Mouse (Mus musculus) kidney, embryonic 16.5 days (tissue): ENCODE results near the gene Cacna2d3. TPM values are rescaled to one million over a fixed set of nuclear protein-coding genes. Genes with fewer than 3 reads are reported as not detected.

Experiments
- ATAC-seq: fragments of 200-750 bp; cut with Nextera tagmentation; 2 replicates; pipeline ENCODE4 v1.8.0; 2017; ENCODE audit warnings: moderate TSS enrichment; ENCODE audit not compliant: low FRiP score, low TSS enrichment
- H3K27ac ChIP-seq: fragments of 300-500 bp; sonication (generic); 2 replicates; pipeline ENCODE4 v1.5.1; 2014; ENCODE audit warnings: low read length
- H3K27me3 ChIP-seq: fragments of 300-500 bp; sonication (generic); 2 replicates; pipeline ENCODE4 v1.6.1; 2014; ENCODE audit warnings: low read length, control low read depth, mixed read lengths; ENCODE audit not compliant: insufficient read depth
- H3K36me3 ChIP-seq: fragments of 300-500 bp; sonication (generic); 2 replicates; pipeline ENCODE4 v1.6.1; 2014; ENCODE audit warnings: low read length, control low read depth, mixed read lengths; ENCODE audit not compliant: insufficient read depth
- H3K4me1 ChIP-seq: fragments of 300-500 bp; sonication (generic); 2 replicates; pipeline ENCODE4 v1.6.1; 2014; ENCODE audit warnings: low read length, control low read depth, mixed read lengths; ENCODE audit not compliant: insufficient read depth
- H3K4me2 ChIP-seq: fragments of 300-500 bp; sonication (generic); replicated peaks from 2 replicates; pipeline ENCODE4 v1.6.1; 2014; ENCODE audit warnings: low read depth, low read length
- H3K4me3 ChIP-seq: fragments of 300-500 bp; sonication (generic); 2 replicates; pipeline ENCODE4 v1.5.1; 2014; ENCODE audit warnings: mild to moderate bottlenecking, low read length
- H3K9ac ChIP-seq: fragments of 300-500 bp; sonication (generic); replicated peaks from 2 replicates; pipeline ENCODE4 v1.6.1; 2014; ENCODE audit warnings: low read length
- H3K9me3 ChIP-seq: fragments of 300-500 bp; sonication (generic); 2 replicates; pipeline ENCODE4 v1.6.1; 2016; ENCODE audit warnings: low read length, control low read depth
- WGBS: fragments of 180-500 bp; shearing (Covaris S2); extraction: QIAGEN DNeasy Blood & Tissue Kit; methylation state at CpG from one replicate; pipeline ENCODE4 v1.1.7; 2014; 5-methylcytosine and 5-hydroxymethylcytosine counted together
- polyA plus RNA-seq: library from polyadenylated mRNA; unstranded; fragments of >200 nt; fragmentation: Nextera tagmentation; extraction: Ambion mirVana; gene quantifications from 2 replicates; pipeline ENCODE4 v1.2.1, GENCODE M21; 2015

Gene Cacna2d3
- polyA plus RNA-seq, 1 experiment from 2014 or later: 2.8 TPM

- Histone ChIP-seq H3K9ac (no peak overlapping the region), H3K4me3 (no peak overlapping the region), H3K36me3 (no peaks in the 10 kb centered on the region), H3K27ac (no peak overlapping the region), H3K4me1 (no peaks in the 10 kb centered on the region), H3K27me3 (no peaks in the 10 kb centered on the region), H3K9me3 (no peaks in the 10 kb centered on the region), H3K4me2 (no peak overlapping the region)
- 86% methylated on average over 2 of the region's 2 CpGs for WGBS
- ATAC-seq: no peak
Measured at GRCm38 (mm10) chr14:29172207-29172606, 549.5 kb downstream of the Cacna2d3 start.

GRCm38 (mm10) chr14:29164653-29165030 is 557.0 kb downstream of the Cacna2d3 start:
- Histone ChIP-seq H3K9ac (no peak overlapping the region), H3K4me3 (no peak overlapping the region), H3K36me3 (no peaks in the 10 kb centered on the region), H3K4me1 (peaks cover 4% of the 10 kb centered on the region; the same call in 1 of the 2 replicates), H3K4me2 (no peak overlapping the region), H3K27me3 (no peaks in the 10 kb centered on the region), H3K9me3 (no peaks in the 10 kb centered on the region), H3K27ac (no peak overlapping the region)
- WGBS: 80% methylated on average over 6 of the region's 6 CpGs
- no peak for ATAC-seq

DNA sequence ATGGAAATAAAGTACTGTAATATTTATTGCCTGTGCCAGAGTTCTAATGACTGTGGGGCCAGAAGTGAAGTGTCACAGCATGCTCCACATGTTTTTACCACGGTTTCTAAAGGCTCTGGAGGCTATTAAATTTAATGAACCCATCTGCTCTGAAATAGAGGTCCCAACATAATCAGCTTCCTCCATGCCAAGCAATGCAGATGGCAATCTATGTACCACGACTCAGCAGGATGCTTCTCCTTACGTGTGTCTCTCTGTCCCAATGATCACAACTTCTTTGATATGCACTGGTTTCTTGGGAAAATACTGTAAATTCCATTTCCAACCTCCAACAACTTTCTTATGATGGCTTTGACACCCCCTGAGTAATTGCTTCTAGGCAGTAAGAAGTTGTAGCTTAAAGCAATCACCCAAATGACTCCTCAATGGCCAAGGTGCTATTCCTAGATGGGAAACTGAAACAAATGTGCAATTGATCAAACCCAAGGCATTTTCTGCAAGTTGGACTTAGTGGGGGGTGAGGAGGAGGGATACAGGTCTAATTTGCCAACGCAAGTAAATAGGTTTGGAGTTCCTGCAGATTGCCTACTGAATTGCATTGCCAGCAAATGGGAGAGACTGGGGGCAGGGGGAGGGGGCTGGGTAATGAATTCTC is 557.5 kb downstream of the Cacna2d3 start:
- no peak for ATAC-seq

DNA sequence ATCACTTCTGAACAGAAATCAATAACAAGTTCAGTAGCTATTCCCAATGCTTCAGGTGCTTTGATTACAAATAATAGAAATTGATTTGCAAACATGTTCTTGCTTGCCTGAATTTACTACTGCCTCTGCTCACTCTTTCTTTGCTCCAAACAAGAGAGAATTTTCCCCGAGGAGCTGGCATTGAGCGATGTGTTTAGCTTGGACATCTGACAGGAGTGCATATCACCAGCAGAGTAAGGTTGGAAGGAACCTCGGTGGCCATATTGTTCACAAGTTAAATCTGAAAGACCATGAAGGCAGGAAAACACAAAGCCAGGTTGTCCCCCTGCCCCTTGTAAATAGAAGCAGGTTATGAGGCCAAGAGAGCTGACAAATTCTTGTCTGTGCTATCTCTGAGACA is 561.9 kb downstream of the Cacna2d3 start:
- Histone ChIP-seq H3K4me2 (no peak overlapping the region), H3K27me3 (no peaks in the 10 kb centered on the region), H3K4me3 (no peak overlapping the region), H3K9me3 (no peaks in the 10 kb centered on the region), H3K36me3 (no peaks in the 10 kb centered on the region), H3K9ac (no peak overlapping the region), H3K27ac (no peak overlapping the region), H3K4me1 (peaks cover 4% of the 10 kb centered on the region; the same call in 1 of the 2 replicates)
- ATAC-seq: no peak
- 71% methylated on average over 3 of the region's 3 CpGs for WGBS

More for the DNA sequence above, 557.5 kb downstream of the Cacna2d3 start:
- no peaks in the 10 kb centered on the region for H3K36me3 ChIP-seq
- H3K27me3 ChIP-seq: no peaks in the 10 kb centered on the region
- H3K27ac ChIP-seq: no peak overlapping the region
- no peak overlapping the region for H3K4me3 ChIP-seq
- H3K9ac ChIP-seq: no peak overlapping the region
- H3K4me1 ChIP-seq: peaks cover 4% of the 10 kb centered on the region; the same call in 1 of the 2 replicates
- no peaks in the 10 kb centered on the region for H3K9me3 ChIP-seq
- H3K4me2 ChIP-seq: no peak overlapping the region
- WGBS: 26% methylated on average over 4 of the region's 4 CpGs

- Histone ChIP-seq H3K4me3 (no peak overlapping the region), H3K9me3 (no peaks in the 10 kb centered on the region), H3K9ac (no peak overlapping the region), H3K27me3 (no peaks in the 10 kb centered on the region), H3K36me3 (no peaks in the 10 kb centered on the region), H3K4me2 (no peak overlapping the region), H3K27ac (no peak overlapping the region), H3K4me1 (no peaks in the 10 kb centered on the region)
- no peak for ATAC-seq
- WGBS: 85% methylated on average over 5 of the region's 5 CpGs
Measured at GRCm38 (mm10) chr14:29157096-29157495, 564.6 kb downstream of the Cacna2d3 start.

GRCm38 (mm10) chr14:29144184-29144583 is 577.5 kb downstream of the Cacna2d3 start:
- no peak for ATAC-seq
- H3K9me3 ChIP-seq: peaks cover 4% of the 10 kb centered on the region; the same call in 1 of the 2 replicates
- H3K9ac ChIP-seq: no peak overlapping the region
- no peak overlapping the region for H3K27ac ChIP-seq
- H3K4me2 ChIP-seq: no peak overlapping the region
- H3K4me1 ChIP-seq: no peaks in the 10 kb centered on the region
- no peak overlapping the region for H3K4me3 ChIP-seq
- 53% methylated on average over 2 of the region's 2 CpGs for WGBS
- H3K27me3 ChIP-seq: no peaks in the 10 kb centered on the region
- no peaks in the 10 kb centered on the region for H3K36me3 ChIP-seq

DNA sequence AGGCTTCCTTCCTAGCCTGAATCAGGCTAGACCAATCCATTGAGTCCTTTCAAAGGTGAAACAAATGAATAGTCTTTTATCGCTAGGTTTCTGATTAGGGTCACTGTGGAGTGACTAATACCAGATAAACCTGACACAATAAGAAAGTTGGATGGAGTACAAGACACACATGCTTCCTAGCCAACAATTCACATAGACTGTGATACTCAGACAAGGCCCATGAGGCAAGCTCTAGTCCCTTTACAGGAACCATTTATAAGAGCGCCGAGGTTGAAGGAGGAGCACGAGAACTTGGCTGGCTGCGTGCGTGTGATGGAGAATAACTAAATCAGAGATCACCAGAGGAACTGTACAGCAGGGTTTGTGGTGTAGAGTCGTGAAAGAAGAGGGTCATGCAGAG is 584.0 kb downstream of the Cacna2d3 start:
- H3K36me3 ChIP-seq: no peaks in the 10 kb centered on the region
- ATAC-seq: no peak
- no peaks in the 10 kb centered on the region for H3K27me3 ChIP-seq
- H3K9me3 ChIP-seq: no peaks in the 10 kb centered on the region
- H3K4me3 ChIP-seq: no peak overlapping the region
- H3K4me2 ChIP-seq: no peak overlapping the region
- no peak overlapping the region for H3K9ac ChIP-seq
- H3K4me1 ChIP-seq: no peaks in the 10 kb centered on the region
- WGBS: 81% methylated on average over 7 of the region's 7 CpGs
- no peak overlapping the region for H3K27ac ChIP-seq

DNA sequence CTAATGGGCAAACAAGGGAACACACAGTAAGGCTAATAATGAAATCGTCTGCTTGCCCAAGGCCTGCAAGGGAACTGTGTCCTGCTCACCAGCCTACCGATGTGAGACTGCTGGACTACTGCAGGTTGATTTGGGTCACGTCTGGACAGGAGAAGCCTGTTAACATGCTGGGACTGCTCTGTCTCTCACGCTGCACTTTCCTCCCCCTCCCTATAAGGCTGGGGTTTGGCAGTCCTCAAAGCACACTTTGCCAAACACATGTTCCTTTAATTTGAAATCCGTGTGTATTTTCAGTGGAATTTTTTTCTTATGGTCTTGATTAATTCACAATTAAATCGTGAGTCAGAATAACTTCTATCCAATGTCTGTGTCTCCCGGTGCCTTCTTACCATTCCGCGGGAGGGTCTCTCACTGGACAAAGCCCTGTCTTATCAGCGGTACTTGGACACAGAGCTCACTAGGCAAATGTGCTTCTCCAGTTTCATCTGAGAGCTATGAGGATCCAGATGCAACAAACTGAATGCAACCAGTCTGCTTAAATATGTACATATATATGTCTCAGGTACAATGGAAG is 584.6 kb downstream of the Cacna2d3 start:
- H3K9ac ChIP-seq: no peak overlapping the region
- H3K9me3 ChIP-seq: no peaks in the 10 kb centered on the region
- H3K27ac ChIP-seq: no peak overlapping the region
- no peaks in the 10 kb centered on the region for H3K4me1 ChIP-seq
- H3K4me2 ChIP-seq: no peak overlapping the region
- no peaks in the 10 kb centered on the region for H3K36me3 ChIP-seq
- ATAC-seq: no peak
- 74% methylated on average over 10 of the region's 10 CpGs for WGBS
- H3K4me3 ChIP-seq: no peak overlapping the region
- H3K27me3 ChIP-seq: no peaks in the 10 kb centered on the region

DNA sequence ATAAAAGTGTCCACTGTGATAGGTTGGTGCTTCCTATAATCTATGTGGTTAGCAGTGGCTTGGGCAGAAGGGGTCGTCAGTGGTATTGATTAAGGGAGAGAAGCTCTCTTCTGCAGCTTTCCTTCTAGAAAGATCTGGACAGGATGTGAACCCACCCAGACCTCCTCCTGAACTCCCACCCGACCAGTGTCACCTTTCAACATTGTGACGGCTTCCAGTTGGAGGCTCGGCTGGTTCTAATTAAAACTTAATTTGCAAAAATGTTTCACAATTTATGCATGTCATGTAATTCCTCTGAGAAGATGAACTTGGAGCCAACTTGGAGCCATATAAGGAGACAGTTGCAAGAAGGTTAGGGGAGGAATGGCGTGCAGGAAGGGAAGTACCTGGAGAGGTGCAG is 586.8 kb downstream of the Cacna2d3 start:
- no peak for ATAC-seq
- 30% methylated on average over 5 of the region's 5 CpGs for WGBS
- no peaks in the 10 kb centered on the region for H3K9me3 ChIP-seq
- no peak overlapping the region for H3K9ac ChIP-seq
- no peak overlapping the region for H3K4me3 ChIP-seq
- no peaks in the 10 kb centered on the region for H3K4me1 ChIP-seq
- H3K27ac ChIP-seq: no peak overlapping the region
- H3K36me3 ChIP-seq: no peaks in the 10 kb centered on the region
- H3K4me2 ChIP-seq: no peak overlapping the region
- no peaks in the 10 kb centered on the region for H3K27me3 ChIP-seq

GRCm38 (mm10) chr14:29130511-29130910 is 591.2 kb downstream of the Cacna2d3 start:
- no peak overlapping the region for H3K4me3 ChIP-seq
- no peak overlapping the region for H3K27ac ChIP-seq
- H3K4me2 ChIP-seq: no peak overlapping the region
- no peaks in the 10 kb centered on the region for H3K36me3 ChIP-seq
- H3K9ac ChIP-seq: no peak overlapping the region
- no peaks in the 10 kb centered on the region for H3K9me3 ChIP-seq
- no peaks in the 10 kb centered on the region for H3K4me1 ChIP-seq
- H3K27me3 ChIP-seq: no peaks in the 10 kb centered on the region
- no peak for ATAC-seq
